Mouse (Mus musculus) left cerebral cortex, adult 2 months (tissue): ENCODE results near the gene Pde10a. TPM values are rescaled to one million over a fixed set of nuclear protein-coding genes. Genes with fewer than 3 reads are reported as not detected.

Source experiments
- DNase-seq, 2 experiments: peaks; one replicate each; pipeline ENCODE4 v3.0.0; 2021 to 2022; ENCODE audit warnings: low spot score in 2 of 2, mixed read lengths in 1 of 2; ENCODE audit errors: extremely low spot score in 1 of 2
- H3K27ac ChIP-seq: fragments of 200-600 bp; 2 replicates; pipeline ENCODE4 v1.8.1; 2022
- H3K4me3 ChIP-seq: fragments of 200-600 bp; 2 replicates; pipeline ENCODE4 v1.8.1; 2022
- CTCF ChIP-seq: fragments of 200-600 bp; IDR thresholded peaks from 2 replicates; pipeline ENCODE4 v1.8.1; 2022; ENCODE audit warnings: antibody characterized with exemption, mild to moderate bottlenecking, moderate library complexity
- intact Hi-C: fragments of 180-260 bp; cut with DNase I; formaldehyde crosslinking; loops from one replicate; pipeline ENCODE4 v1.15.1; 2025
- total RNA-seq, 2 experiments: library from RNA; stranded (reverse); gene quantifications; 2 replicates each; pipeline ENCODE4 v1.2.3; 2021

Pde10a gene
- total RNA-seq, 2 experiments from 2014 or later = 78.0 to 113 TPM

DNA sequence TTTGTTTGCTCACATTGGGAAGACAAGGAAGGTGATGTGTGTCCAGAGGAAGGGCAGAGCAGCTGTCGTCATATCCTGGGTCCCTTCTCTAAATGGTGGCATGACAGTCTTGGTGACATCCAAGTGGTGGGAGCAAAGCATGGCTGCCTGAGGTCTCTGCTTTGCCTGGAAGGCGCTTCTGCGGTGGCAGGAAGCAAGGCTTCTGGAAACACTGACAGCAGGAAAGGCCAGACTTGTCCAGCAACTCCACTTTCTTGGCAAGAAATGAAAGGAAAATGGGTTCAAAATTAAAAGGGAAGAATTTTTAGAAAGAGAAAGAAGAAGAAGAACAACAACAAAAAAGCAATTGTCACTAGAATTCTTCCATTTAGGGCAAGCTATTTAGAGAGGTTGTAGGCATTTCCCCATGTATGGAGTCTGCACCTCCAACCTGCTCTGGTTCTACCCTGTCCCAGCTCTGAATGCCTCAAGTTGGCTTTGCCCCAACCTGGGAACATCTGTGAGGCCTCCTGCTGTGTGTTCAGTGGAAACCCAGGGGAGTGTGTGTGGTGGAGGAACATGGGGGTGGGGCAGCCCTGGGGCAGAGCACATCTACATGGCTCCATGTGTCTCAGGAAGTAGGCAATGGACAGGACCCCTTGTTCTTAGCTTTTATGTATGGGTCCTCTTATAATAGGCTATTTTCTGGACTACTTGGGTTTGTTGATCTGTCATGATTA lies 288.8 kb downstream of the Pde10a start:
- no peak overlapping the region for H3K4me3 ChIP-seq
- no peak for DNase-seq
- no peak for TF ChIP-seq CTCF
- intact Hi-C loops = no loop called here
- no peak overlapping the region for H3K27ac ChIP-seq

DNA sequence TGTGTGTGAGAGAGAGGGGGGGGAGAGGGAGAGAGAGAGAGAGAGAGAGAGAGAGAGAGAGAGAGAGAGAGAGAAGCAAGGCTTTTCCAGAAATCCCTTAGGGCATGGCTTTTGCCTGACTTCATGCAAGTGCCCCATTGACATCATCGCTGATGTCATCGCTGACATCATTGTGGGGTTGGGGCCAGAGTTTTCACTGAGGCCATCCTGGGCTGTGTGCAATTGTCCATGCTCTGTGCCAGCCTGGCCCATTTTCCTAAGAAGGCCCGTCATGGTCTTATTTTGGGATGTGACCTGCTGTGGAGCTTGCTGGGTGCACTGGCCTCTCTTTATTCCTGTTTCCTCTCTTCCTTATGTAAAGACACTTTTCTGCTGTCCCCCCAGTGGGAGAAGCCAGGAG lies 290.2 kb downstream of the Pde10a start:
- DNase-seq = no peak
- Histone ChIP-seq H3K4me3 (no peak overlapping the region), H3K27ac (no peak overlapping the region)
- intact Hi-C loops = no loop called here
- no peak for TF ChIP-seq CTCF

DNA sequence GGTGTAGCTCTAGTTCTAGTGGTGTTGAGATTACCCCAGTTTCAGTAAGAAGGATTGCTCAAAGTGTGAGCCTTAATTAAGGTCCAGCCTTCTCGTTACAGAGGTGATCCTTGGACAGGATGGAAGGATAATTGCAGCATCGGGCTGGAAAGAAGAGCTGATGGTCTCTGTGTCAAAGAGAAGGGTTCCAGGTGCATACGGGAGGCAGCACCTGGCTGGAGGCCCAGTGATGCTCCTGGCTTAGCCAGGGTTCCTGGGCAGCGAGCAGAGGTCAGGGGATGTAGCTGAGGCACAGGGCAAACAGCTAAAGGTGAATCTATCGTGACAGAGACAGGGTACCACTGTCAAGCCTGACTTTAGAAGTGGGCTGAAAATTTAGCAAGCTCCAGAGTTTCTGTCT lies 290.7 kb downstream of the Pde10a start:
- Histone ChIP-seq H3K27ac (no peak overlapping the region), H3K4me3 (no peak overlapping the region)
- TF ChIP-seq CTCF = no peak
- intact Hi-C loops = no loop called here
- no peak for DNase-seq

DNA sequence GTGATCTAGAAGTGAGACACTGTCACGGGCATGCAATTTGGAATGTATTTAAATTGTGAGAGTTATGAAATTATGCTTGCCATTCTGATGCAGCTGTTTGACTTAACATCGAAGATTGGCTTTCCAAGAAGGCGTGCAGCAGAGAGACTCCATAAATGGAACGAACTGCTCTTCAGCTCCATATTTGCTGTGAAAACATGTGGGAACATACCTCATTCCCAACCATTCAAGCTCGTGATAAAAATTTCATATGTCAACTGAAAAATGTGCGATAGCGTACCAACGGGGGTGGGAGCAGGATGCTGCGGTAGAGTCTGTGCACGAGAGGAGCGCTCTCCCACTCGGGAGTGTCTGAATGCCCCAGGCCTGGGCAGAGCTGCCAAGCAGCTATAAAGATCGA lies 293.5 kb downstream of the Pde10a start:
- Histone ChIP-seq H3K4me3 (no peak overlapping the region), H3K27ac (no peak overlapping the region)
- no peak for DNase-seq
- intact Hi-C loops = no loop called here
- no peak for TF ChIP-seq CTCF

DNA sequence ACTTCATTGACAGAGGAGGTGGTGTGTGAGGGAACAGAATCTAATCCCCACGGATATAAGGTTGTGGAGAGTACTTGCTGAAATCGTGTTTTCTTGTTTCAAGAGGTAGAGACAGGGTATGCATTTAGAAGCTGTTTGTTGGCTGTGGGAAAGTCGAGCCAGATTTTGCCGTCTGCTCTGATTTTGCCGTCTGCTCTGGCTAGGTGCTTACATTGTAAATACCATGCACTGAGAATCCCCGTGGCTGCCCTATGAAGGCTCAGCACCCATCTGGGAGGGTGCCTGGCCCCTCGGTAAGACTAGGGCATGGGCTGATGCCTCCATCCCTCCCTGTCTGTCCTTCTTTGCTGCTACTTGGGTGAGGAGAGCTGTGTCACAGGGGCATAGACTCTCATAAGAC lies 298.4 kb downstream of the Pde10a start:
- H3K4me3 ChIP-seq = no peak overlapping the region
- no peak overlapping the region for H3K27ac ChIP-seq
- intact Hi-C loops = no loop called here
- no peak for TF ChIP-seq CTCF
- no peak for DNase-seq

DNA sequence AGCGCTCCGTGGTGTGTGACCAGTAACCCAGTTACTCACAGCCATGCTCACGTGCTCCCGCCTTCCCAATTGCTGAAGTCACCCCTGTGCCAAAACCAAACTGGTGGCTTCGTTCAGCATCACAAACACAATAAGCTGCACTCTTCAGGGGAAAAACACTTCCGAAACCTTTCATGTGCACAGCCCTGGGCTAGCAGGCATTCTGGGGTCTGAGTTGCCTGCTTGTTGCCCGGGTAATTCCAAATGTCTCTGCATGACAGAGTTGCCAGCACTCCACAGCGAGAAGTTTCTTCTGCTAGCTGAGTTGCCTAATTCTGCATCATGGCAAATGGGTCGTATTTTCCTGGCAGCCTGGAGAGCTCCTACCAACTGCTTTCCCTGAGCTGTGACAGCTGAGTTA lies 302.0 kb downstream of the Pde10a start:
- no peak for TF ChIP-seq CTCF
- H3K4me3 ChIP-seq = no peak overlapping the region
- no peak for DNase-seq
- H3K27ac ChIP-seq = no peak overlapping the region
- intact Hi-C loops = no loop called here

DNA sequence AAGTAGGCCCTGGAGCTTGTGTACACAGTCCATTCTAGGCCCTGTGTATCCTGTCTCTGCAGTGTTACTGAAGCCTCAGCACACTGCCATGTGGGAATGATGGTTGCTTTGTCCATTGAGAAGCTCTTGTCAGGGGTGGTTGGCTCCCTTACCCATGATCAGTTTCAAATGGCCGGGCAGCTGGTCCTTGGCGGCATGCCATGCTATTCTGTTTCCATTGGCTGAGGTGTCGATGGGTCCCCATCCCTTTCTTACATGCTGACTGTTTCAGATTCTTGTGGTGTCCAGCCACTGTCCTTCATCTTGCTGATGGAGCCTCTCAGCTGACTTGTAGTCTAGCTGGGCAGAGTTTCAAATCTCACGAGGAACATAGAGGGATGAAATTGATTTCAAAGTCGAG lies 305.8 kb downstream of the Pde10a start:
- DNase-seq = no peak
- intact Hi-C loops = loop anchor here (5.0 kb wide), 1 partner anchor 41 kb away; no protein-coding TSS in a partner anchor
- Histone ChIP-seq H3K4me3 (no peak overlapping the region), H3K27ac (no peak overlapping the region)
- TF ChIP-seq CTCF = no peak

DNA sequence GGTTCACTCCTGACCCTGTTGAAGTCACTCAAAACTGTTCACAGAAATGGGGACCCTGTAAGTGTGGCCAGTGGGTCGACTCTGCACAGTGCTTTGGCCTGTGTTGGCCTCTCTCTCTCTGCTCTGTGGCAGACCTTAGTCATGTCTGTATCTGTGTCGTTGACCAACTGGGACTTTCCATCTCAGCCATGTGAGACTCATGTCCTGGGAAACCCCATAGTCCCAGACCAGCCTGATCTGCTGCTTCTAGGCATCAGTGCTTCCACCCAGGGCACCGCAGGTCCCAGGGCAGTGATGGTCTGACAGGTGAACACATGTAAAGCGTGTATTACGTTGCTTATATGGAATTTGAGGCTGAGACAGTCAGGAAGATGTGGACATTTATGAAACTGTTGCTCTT lies 311.1 kb downstream of the Pde10a start:
- no peak overlapping the region for H3K27ac ChIP-seq
- no peak for DNase-seq
- TF ChIP-seq CTCF = no peak

DNA sequence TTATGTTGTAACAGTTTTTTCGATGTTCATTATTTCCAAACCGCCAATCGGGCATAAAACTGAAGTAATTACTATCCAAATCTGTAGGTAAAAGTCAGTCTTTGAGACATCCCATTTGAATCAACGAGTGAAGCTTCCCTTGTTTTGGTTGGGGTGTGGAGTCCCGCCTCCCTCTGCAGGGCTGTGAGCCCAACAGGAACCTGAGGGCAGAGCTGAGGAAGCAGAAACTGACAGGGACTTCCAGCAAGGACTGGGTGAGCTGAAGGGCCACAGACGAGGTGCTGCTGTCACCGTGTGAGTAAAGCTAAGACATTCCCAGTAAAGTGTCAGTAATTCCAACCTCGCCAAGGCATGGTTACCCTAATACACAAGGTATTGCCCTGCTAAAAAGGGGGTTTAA lies 313.1 kb downstream of the Pde10a start:
- intact Hi-C loops = no loop called here
- no peak for TF ChIP-seq CTCF
- no peak overlapping the region for H3K4me3 ChIP-seq
- H3K27ac ChIP-seq = no peak overlapping the region
- DNase-seq = no peak

More for the DNA sequence above, 311.1 kb downstream of the Pde10a start:
- H3K4me3 ChIP-seq = no peak overlapping the region
- intact Hi-C loops = no loop called here

DNA sequence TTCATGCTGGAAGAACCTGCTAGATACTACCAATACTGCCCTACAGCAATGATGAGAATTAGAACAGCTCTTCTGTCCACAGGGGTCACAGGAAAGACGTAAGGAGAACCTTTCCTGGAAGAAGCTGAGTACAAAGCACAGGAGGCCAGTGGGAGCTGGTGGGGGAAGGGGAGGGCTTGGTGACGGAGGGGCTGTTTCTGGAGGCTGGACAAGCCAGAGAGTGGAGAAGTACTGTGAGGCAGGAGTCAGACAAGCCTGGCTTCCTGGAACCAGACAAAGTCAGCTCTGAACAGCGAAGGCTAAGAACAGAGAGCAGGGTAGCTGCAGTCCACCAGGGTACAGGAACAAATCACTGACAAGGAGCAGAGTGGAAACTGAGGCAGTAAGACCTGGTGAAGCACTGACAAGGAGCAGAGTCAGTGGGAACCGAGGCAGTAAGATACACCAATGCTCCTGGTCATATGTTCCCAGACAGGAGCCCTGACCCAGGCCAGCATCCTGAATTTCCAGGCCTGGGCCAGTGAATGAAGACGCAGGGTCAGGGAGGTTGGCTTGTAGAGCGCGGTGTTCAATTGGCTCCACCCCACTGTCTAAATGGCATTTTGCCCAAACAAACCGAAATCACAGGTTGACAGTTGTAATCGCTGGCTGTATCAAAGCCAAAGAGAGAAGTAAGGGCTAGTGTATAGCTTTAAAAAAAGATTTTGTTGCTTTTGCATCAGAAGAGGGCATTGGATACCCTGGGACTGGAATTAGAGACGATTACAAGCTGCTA lies 314.3 kb downstream of the Pde10a start:
- DNase-seq = no peak
- Histone ChIP-seq H3K4me3 (no peak overlapping the region), H3K27ac (no peak overlapping the region)
- TF ChIP-seq CTCF = no peak
- intact Hi-C loops = no loop called here

DNA sequence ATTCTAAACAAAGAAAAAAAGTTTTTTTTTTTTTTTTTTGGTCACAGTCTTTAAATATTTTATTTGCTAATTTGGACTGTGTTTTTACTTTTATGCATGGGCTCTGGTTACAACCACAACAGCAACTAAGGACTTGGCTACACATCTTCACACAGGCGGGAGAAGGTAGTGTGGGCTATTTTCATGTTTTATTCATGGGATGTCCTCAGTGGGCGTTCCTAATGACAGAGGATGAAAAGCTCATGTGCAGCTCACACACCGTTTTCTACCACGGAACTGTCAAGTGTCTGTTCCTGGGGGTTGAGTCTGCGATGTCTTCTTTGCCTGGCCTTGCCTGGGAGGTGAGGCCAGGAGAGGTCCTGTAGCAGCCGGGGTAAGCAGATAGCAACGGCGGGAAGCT lies 315.9 kb downstream of the Pde10a start:
- H3K4me3 ChIP-seq = no peak overlapping the region
- no peak for TF ChIP-seq CTCF
- intact Hi-C loops = no loop called here
- H3K27ac ChIP-seq = no peak overlapping the region
- no peak for DNase-seq

DNA sequence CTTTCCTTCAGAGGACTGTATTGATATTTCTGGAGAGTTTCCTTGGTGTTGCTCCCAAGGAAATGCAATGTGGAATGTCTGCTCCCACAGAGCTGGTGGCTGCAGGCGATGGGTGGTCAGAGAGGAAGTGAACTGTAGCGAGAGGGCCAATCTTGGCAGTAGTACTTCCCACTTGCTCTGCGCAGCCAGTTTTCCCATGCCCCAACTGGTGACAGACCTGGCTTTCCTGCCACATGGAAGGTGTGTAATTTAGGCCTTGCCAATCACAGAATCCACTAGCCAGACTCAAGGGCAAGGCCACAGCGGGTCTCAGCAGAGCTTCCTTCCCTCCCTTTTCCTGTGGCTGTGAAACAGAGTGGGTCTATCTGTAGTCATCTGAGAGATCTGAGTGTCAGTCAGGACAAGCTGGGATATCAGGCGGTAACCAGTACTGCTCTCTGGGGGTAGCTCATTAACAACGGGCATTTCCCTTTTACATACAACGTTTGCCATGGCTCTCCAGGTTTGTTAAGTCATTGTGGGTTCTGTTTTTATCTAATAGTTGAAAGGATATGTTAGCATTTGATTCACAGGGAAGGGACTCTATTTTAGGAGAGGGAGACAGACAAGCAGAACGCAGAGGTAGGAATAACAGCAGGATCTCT lies 316.8 kb downstream of the Pde10a start:
- TF ChIP-seq CTCF = no peak
- H3K27ac ChIP-seq = no peak overlapping the region
- intact Hi-C loops = no loop called here
- no peak overlapping the region for H3K4me3 ChIP-seq
- DNase-seq = no peak
